Mouse (Mus musculus) forebrain, embryonic 15.5 days (tissue): ENCODE measurements around the gene Acap1. TPM values are rescaled to one million over a fixed set of nuclear protein-coding genes. Genes with fewer than 3 reads are reported as not detected.

Source experiments
- ATAC-seq: fragments of 200-750 bp; cut with Nextera tagmentation; replicated peaks from 2 replicates; pipeline ENCODE4 v1.8.0; 2017; ENCODE audit warnings: mild to moderate bottlenecking, moderate TSS enrichment, moderate library complexity
- H3K27ac ChIP-seq: fragments of 300-500 bp; sonication (generic); replicated peaks from 2 replicates; pipeline ENCODE4 v1.5.1; 2015; ENCODE audit warnings: mild to moderate bottlenecking, inconsistent platforms
- H3K27me3 ChIP-seq: fragments of 300-500 bp; sonication (generic); 2 replicates; pipeline ENCODE4 v1.6.1; 2015; ENCODE audit warnings: inconsistent platforms
- H3K36me3 ChIP-seq: fragments of 300-500 bp; sonication (generic); 2 replicates; pipeline ENCODE4 v1.6.1; 2015; ENCODE audit warnings: mild to moderate bottlenecking, inconsistent platforms
- H3K4me1 ChIP-seq: fragments of 300-500 bp; sonication (generic); 2 replicates; pipeline ENCODE4 v1.6.1; 2015; ENCODE audit warnings: inconsistent platforms
- H3K4me2 ChIP-seq: fragments of 300-500 bp; sonication (generic); replicated peaks from 2 replicates; pipeline ENCODE4 v1.6.1; 2015; ENCODE audit warnings: mild to moderate bottlenecking, inconsistent platforms
- H3K4me3 ChIP-seq: fragments of 300-500 bp; sonication (generic); 2 replicates; pipeline ENCODE4 v1.5.1; 2015; ENCODE audit warnings: mild to moderate bottlenecking, inconsistent platforms
- H3K9ac ChIP-seq: fragments of 300-500 bp; sonication (generic); replicated peaks from 2 replicates; pipeline ENCODE4 v1.6.1; 2015; ENCODE audit warnings: mild to moderate bottlenecking, inconsistent platforms
- H3K9me3 ChIP-seq: fragments of 300-500 bp; sonication (generic); 2 replicates; pipeline ENCODE4 v1.6.1; 2016; ENCODE audit warnings: inconsistent platforms
- WGBS: fragments of 180-500 bp; shearing (Covaris S2); methylation state at CpG from one replicate; pipeline ENCODE4 v1.1.7; 2015; ENCODE audit warnings: mixed read lengths; 5-methylcytosine and 5-hydroxymethylcytosine counted together
- polyA plus RNA-seq: library from polyadenylated mRNA; unstranded; fragments of >200 nt; fragmentation: Nextera tagmentation; extraction: Ambion mirVana; gene quantifications from 2 replicates; pipeline ENCODE4 v1.2.1, GENCODE M21; 2015

Gene Acap1
- polyA plus RNA-seq, 1 experiment from 2014 or later, result 0.48 TPM

GRCm38 (mm10) chr11:69911701-69912100, 16.4 kb upstream of the Acap1 start:
- Histone ChIP-seq H3K27ac (no peak overlapping the region), H3K9me3 (no peaks in the 10 kb centered on the region), H3K27me3 (no peaks in the 10 kb centered on the region), H3K4me1 (peaks cover 29% of the 10 kb centered on the region), H3K4me2 (no peak overlapping the region), H3K36me3 (peaks cover 83% of the 10 kb centered on the region), H3K4me3 (no peak overlapping the region), H3K9ac (no peak overlapping the region)
- 89% methylated on average over 6 of the region's 6 CpGs for WGBS
- ATAC-seq, result no peak

GRCm38 (mm10) chr11:69910781-69911560, 15.6 kb upstream of the Acap1 start:
- 93% methylated on average over 17 of the region's 17 CpGs for WGBS

GRCm38 (mm10) chr11:69910177-69910576, 14.8 kb upstream of the Acap1 start:
- ATAC-seq, result no peak
- H3K9ac ChIP-seq, result no peak overlapping the region
- 90% methylated on average over 8 of the region's 8 CpGs for WGBS
- H3K36me3 ChIP-seq, result peaks cover 83% of the 10 kb centered on the region
- no peaks in the 10 kb centered on the region for H3K27me3 ChIP-seq
- H3K9me3 ChIP-seq, result no peaks in the 10 kb centered on the region
- H3K4me2 ChIP-seq, result no peak overlapping the region
- H3K4me3 ChIP-seq, result no peak overlapping the region
- H3K27ac ChIP-seq, result no peak overlapping the region
- H3K4me1 ChIP-seq, result peaks cover 19% of the 10 kb centered on the region

More at GRCm38 (mm10) chr11:69910781-69911560, 15.6 kb upstream of the Acap1 start:
- H3K4me1 ChIP-seq, result peaks cover 27% of the 10 kb centered on the region
- no peak overlapping the region for H3K27ac ChIP-seq
- H3K4me3 ChIP-seq, result no peak overlapping the region
- no peak overlapping the region for H3K4me2 ChIP-seq
- no peaks in the 10 kb centered on the region for H3K9me3 ChIP-seq
- no peak for ATAC-seq
- no peak overlapping the region for H3K9ac ChIP-seq
- peaks cover 83% of the 10 kb centered on the region for H3K36me3 ChIP-seq
- no peaks in the 10 kb centered on the region for H3K27me3 ChIP-seq

- H3K4me2 ChIP-seq, result no peak overlapping the region
- no peak overlapping the region for H3K27ac ChIP-seq
- WGBS, result 95% methylated on average over 5 of the region's 5 CpGs
- no peak for ATAC-seq
- H3K4me3 ChIP-seq, result no peak overlapping the region
- peaks cover 9% of the 10 kb centered on the region for H3K4me1 ChIP-seq
- no peaks in the 10 kb centered on the region for H3K9me3 ChIP-seq
- H3K27me3 ChIP-seq, result no peaks in the 10 kb centered on the region
- peaks cover 89% of the 10 kb centered on the region for H3K36me3 ChIP-seq
- no peak overlapping the region for H3K9ac ChIP-seq
Observed at GRCm38 (mm10) chr11:69909174-69909573, 13.8 kb upstream of the Acap1 start.

- Histone ChIP-seq H3K4me2 (no peak overlapping the region), H3K27me3 (no peaks in the 10 kb centered on the region), H3K9ac (no peak overlapping the region), H3K4me3 (no peak overlapping the region), H3K36me3 (peaks cover 95% of the 10 kb centered on the region), H3K27ac (no peak overlapping the region), H3K9me3 (no peaks in the 10 kb centered on the region), H3K4me1 (peaks cover 7% of the 10 kb centered on the region)
- no peak for ATAC-seq
- WGBS, result 92% methylated on average over 11 of the region's 11 CpGs
Observed at GRCm38 (mm10) chr11:69908645-69909044, 13.3 kb upstream of the Acap1 start.

- Histone ChIP-seq H3K27me3 (no peaks in the 10 kb centered on the region), H3K4me3 (no peak overlapping the region), H3K36me3 (peaks cover 56% of the 10 kb centered on the region), H3K4me1 (peaks cover 22% of the 10 kb centered on the region), H3K9me3 (no peaks in the 10 kb centered on the region), H3K9ac (no peak overlapping the region), H3K4me2 (no peak overlapping the region), H3K27ac (no peak overlapping the region)
- 95% methylated on average over 9 of the region's 9 CpGs for WGBS
- ATAC-seq, result no peak
Observed at GRCm38 (mm10) chr11:69904311-69904710, 9.0 kb upstream of the Acap1 start.

GRCm38 (mm10) chr11:69902972-69903371, 7.6 kb upstream of the Acap1 start:
- Histone ChIP-seq H3K4me3 (peak overlapping the region; percentile 56), H3K9me3 (no peaks in the 10 kb centered on the region), H3K4me1 (peaks cover 34% of the 10 kb centered on the region), H3K36me3 (peaks cover 43% of the 10 kb centered on the region), H3K27me3 (no peaks in the 10 kb centered on the region), H3K9ac (no peak overlapping the region), H3K27ac (no peak overlapping the region), H3K4me2 (peak overlapping the region; percentile 91)
- ATAC-seq, result no peak
- 88% methylated on average over 13 of the region's 13 CpGs for WGBS

- WGBS, result under 1% methylated on average over 37 of the region's 39 CpGs
- H3K27me3 ChIP-seq, result no peaks in the 10 kb centered on the region
- peaks cover 33% of the 10 kb centered on the region for H3K36me3 ChIP-seq
- peak overlapping the region; percentile 76 for H3K9ac ChIP-seq
- H3K4me3 ChIP-seq, result peak overlapping the region; percentile 56
- peak overlapping the region; percentile 96 for H3K27ac ChIP-seq
- no peak for ATAC-seq
- H3K4me2 ChIP-seq, result peak overlapping the region; percentile 91
- peaks cover 35% of the 10 kb centered on the region for H3K4me1 ChIP-seq
- no peaks in the 10 kb centered on the region for H3K9me3 ChIP-seq
Observed at GRCm38 (mm10) chr11:69901993-69902392, 6.7 kb upstream of the Acap1 start.

GRCm38 (mm10) chr11:69901406-69901846, 6.1 kb upstream of the Acap1 start:
- peak overlapping the region; percentile 56 for H3K4me3 ChIP-seq
- H3K4me1 ChIP-seq, result peaks cover 35% of the 10 kb centered on the region
- no peaks in the 10 kb centered on the region for H3K9me3 ChIP-seq
- peak overlapping the region; percentile 76 for H3K9ac ChIP-seq
- ATAC-seq, result peak; percentile 82
- H3K4me2 ChIP-seq, result peak overlapping the region; percentile 91
- 0% methylated on average over 42 of the region's 42 CpGs for WGBS
- no peaks in the 10 kb centered on the region for H3K27me3 ChIP-seq
- peak overlapping the region; percentile 96 for H3K27ac ChIP-seq
- H3K36me3 ChIP-seq, result peaks cover 27% of the 10 kb centered on the region

- H3K27ac ChIP-seq, result peak within 1 kb of the TSS; percentile 96
- ATAC-seq, result peak; percentile 96
- peak within 1 kb of the TSS; percentile 76 for H3K9ac ChIP-seq
Observed at GRCm38 (mm10) chr11:69900471-69901405, 5.4 kb upstream of the Acap1 start, which contains the start of the genes 2810408A11Rik and Neurl4. 2810408A11Rik (minus strand) TSS chr11:69900987. Neurl4 (plus strand) TSS chr11:69901072.

GRCm38 (mm10) chr11:69899870-69900269, 4.5 kb upstream of the Acap1 start:
- Histone ChIP-seq H3K9ac (peak overlapping the region; percentile 76), H3K9me3 (no peaks in the 10 kb centered on the region), H3K27me3 (no peaks in the 10 kb centered on the region), H3K36me3 (peaks cover 12% of the 10 kb centered on the region), H3K4me1 (peaks cover 35% of the 10 kb centered on the region), H3K27ac (peak overlapping the region; percentile 96), H3K4me3 (peak overlapping the region; percentile 56), H3K4me2 (peak overlapping the region; percentile 91)
- no peak for ATAC-seq
- WGBS, result 23% methylated on average over 4 of the region's 4 CpGs

More at GRCm38 (mm10) chr11:69900471-69901405, 5.4 kb upstream of the Acap1 start, which contains the start of the genes 2810408A11Rik and Neurl4:
- H3K4me3 ChIP-seq, result peak within 1 kb of the TSS; percentile 56
- no peaks in the 10 kb centered on the region for H3K9me3 ChIP-seq
- no peaks in the 10 kb centered on the region for H3K27me3 ChIP-seq
- WGBS, result under 1% methylated on average over 38 of the region's 38 CpGs
- H3K4me2 ChIP-seq, result peak within 1 kb of the TSS; percentile 91
- H3K36me3 ChIP-seq, result peaks cover 20% of the 10 kb centered on the region
- H3K4me1 ChIP-seq, result peaks cover 35% of the 10 kb centered on the region

GRCm38 (mm10) chr11:69894671-69895070, 668 bp downstream of the Acap1 start:
- Histone ChIP-seq H3K9ac (no peak overlapping the region), H3K4me1 (peaks cover 16% of the 10 kb centered on the region), H3K4me2 (no peak overlapping the region), H3K9me3 (no peaks in the 10 kb centered on the region), H3K36me3 (no peaks in the 10 kb centered on the region), H3K27ac (no peak overlapping the region), H3K4me3 (no peak overlapping the region), H3K27me3 (no peaks in the 10 kb centered on the region)
- ATAC-seq, result no peak
- 91% methylated on average over 5 of the region's 5 CpGs for WGBS
